Comparison of ENCODE assay signal across 8 mouse cellular contexts in the genomic region with DNA sequence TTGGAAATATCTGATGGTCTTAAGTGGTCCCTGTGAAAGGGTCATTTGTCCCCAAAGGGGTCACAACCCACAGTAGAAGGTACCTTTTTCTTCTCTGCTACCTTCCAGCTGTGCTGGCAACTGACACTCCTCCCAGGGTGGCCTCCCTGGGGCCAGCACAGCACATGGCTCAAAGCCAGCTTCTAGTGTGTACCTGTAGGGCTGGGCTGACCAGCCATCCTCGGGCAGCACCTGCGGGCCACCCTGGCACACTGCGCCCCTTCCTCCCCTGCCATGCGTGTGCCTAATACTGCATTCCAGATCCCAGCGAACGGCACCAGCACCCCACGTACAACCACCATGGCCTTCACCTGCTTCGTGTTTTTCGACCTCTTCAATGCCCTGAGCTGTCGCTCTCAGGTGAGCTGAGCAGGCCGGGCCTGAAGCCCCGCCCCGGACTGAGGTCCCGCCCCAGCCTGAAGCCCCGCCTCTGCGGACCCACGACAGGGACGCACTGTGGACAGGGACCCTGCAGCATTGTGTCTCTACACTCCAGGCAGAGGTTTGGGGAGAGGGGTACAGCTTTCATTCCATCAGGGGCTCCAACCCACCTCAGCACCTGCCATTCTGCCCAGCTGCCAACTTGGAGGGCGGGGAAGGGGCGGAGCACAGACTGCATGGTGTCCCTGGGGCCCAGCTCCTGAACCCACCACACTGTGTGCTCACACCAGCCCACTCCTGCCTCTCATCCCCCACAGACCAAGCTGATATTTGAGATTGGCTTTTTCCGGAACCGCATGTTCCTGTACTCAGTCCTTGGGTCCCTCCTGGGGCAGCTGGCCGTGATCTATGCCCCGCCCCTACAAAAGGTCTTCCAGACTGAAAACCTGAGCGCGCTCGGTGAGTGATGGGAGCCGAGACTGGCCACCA. TPM values are rescaled to one million over a fixed set of nuclear protein-coding genes. Genes with fewer than 3 reads are reported as not detected.
A peak's percentile ranks its signal among the peaks of the same experiment; 100 is the strongest.
DNase-seq lines count a peak whose midpoint lies in the region; ATAC-seq and TF ChIP-seq lines count a peak whose summit lies in the region.

No protein-coding gene starts in this region.

- 0 out of 2 replicates have a peak, but pooled peaks have one; percentile 11 for ATAC-seq in heart, postnatal 0 days (ENCODE audit: insufficient read depth, low read depth)
- no peak for ATAC-seq in forebrain, embryonic 16.5 days
- ATAC-seq in midbrain, embryonic 13.5 days = 0 out of 2 replicates have a peak, but pooled peaks have one; percentile 38

- peak overlapping the region; percentile 7; the same call in 1 of the 2 replicates for H3K4me3 ChIP-seq in heart, postnatal 0 days (ENCODE audit: low read depth, low read length)
- H3K4me3 ChIP-seq in forebrain, embryonic 16.5 days (replicated peaks; ENCODE audit: low read length) = peak overlapping the region; percentile 22
- peak overlapping the region; percentile 12; the same call in 1 of the 2 replicates for H3K4me3 ChIP-seq in midbrain, embryonic 13.5 days (replicated peaks)

- H3K4me2 ChIP-seq in heart, postnatal 0 days (ENCODE audit: low read depth, low read length) = peak overlapping the region; percentile 10; the same call in 1 of the 2 replicates
- H3K4me2 ChIP-seq in forebrain, embryonic 16.5 days (ENCODE audit: low read length) = peak overlapping the region; percentile 40
- peak overlapping the region; percentile 44 for H3K4me2 ChIP-seq in midbrain, embryonic 13.5 days (replicated peaks)

- no peak overlapping the region for H3K9ac ChIP-seq in heart, postnatal 0 days (replicated peaks; ENCODE audit: low read depth, low read length)
- no peak overlapping the region for H3K9ac ChIP-seq in forebrain, embryonic 16.5 days (replicated peaks; ENCODE audit: low read depth, low read length)
- H3K9ac ChIP-seq in midbrain, embryonic 13.5 days (replicated peaks) = no peak overlapping the region

- H3K9me3 ChIP-seq in heart, postnatal 0 days (replicated peaks; ENCODE audit: control insufficient read depth, low read length) = no peaks in the 10 kb centered on the region
- H3K9me3 ChIP-seq in forebrain, embryonic 16.5 days (ENCODE audit: control insufficient read depth, low read length) = no peaks in the 10 kb centered on the region
- no peaks in the 10 kb centered on the region for H3K9me3 ChIP-seq in midbrain, embryonic 13.5 days

- H3K36me3 ChIP-seq in heart, postnatal 0 days (replicated peaks; ENCODE audit: control insufficient read depth, insufficient read depth, low read length) = 0 out of 2 replicates have a peak, but pooled peaks cover 6% of the 10 kb centered on the region
- H3K36me3 ChIP-seq in forebrain, embryonic 16.5 days (ENCODE audit: control insufficient read depth, insufficient read depth) = no peaks in the 10 kb centered on the region
- peaks cover 7% of the 10 kb centered on the region; the same call in 1 of the 2 replicates for H3K36me3 ChIP-seq in midbrain, embryonic 13.5 days

- TF ChIP-seq CTCF in heart, postnatal 0 days (IDR thresholded peaks at IDR 0.05; ENCODE audit: low read depth) = no peak

- DNase-seq in heart, postnatal 0 days (ENCODE audit: low spot score) = no peak
- no peak for DNase-seq in heart, postnatal 36 days
- peak; percentile 17 to 70 for DNase-seq in kidney, postnatal 36 days
- no peak for DNase-seq in urinary bladder, postnatal 4 days (ENCODE audit: low spot score in 2 of 2)
- DNase-seq in adrenal gland, adult 8-10 months = no peak
- no peak for DNase-seq in urinary bladder, postnatal 14 days (ENCODE audit: low spot score)

- WGBS in heart, postnatal 0 days = 27% methylated on average over 28 of the region's 28 CpGs
- 18% methylated on average over 28 of the region's 28 CpGs for WGBS in forebrain, embryonic 16.5 days
- WGBS in midbrain, embryonic 13.5 days = 22% methylated on average over 28 of the region's 28 CpGs

- H3K4me1 ChIP-seq in heart, postnatal 0 days (ENCODE audit: control insufficient read depth, insufficient read depth) = peaks cover 17% of the 10 kb centered on the region
- H3K4me1 ChIP-seq in forebrain, embryonic 16.5 days (replicated peaks; ENCODE audit: control insufficient read depth, insufficient read depth, low read length) = peaks cover 10% of the 10 kb centered on the region
- peaks cover 23% of the 10 kb centered on the region for H3K4me1 ChIP-seq in midbrain, embryonic 13.5 days (replicated peaks)

- H3K27ac ChIP-seq in heart, postnatal 0 days (ENCODE audit: low read depth) = no peak overlapping the region
- H3K27ac ChIP-seq in forebrain, embryonic 16.5 days (ENCODE audit: low read length) = no peak overlapping the region
- no peak overlapping the region for H3K27ac ChIP-seq in midbrain, embryonic 13.5 days

- intact Hi-C loops in heart, postnatal 36 days (cut with DNase I) = no loop called here

- TF ChIP-seq EP300 in heart, postnatal 0 days (IDR thresholded peaks at IDR 0.05; ENCODE audit: low read depth) = no peak

- no peaks in the 10 kb centered on the region for H3K27me3 ChIP-seq in heart, postnatal 0 days (ENCODE audit: control insufficient read depth, insufficient read depth, low read length)
- no peaks in the 10 kb centered on the region for H3K27me3 ChIP-seq in forebrain, embryonic 16.5 days (replicated peaks; ENCODE audit: control insufficient read depth, insufficient read depth, low read length)
- H3K27me3 ChIP-seq in midbrain, embryonic 13.5 days = no peaks in the 10 kb centered on the region; the same call in 1 of the 2 replicates

RNA-seq across cellular contexts. Expression of gene Tldc1, which starts 22.7 kb away (rescaled TPM):
- 17.7 and 28.6 TPM in 2 replicates for total RNA-seq in heart, postnatal 0 days (2014; rRNA removed; ENCODE audit: low replicate concordance)
- 12.1 and 14.2 TPM in 2 replicates for polyA plus RNA-seq in heart, postnatal 0 days (2015; fragmentation: Nextera tagmentation; extraction: Ambion mirVana)
- 10 to 100 TPM; 11.1 to 13.3 TPM for total RNA-seq in heart, postnatal 36 days (2021)
- 15.3 and 16.1 TPM in 2 replicates for polyA plus RNA-seq in forebrain, embryonic 16.5 days (2015; fragmentation: Nextera tagmentation; extraction: Ambion mirVana)
- 10.9 and 11.0 TPM in 2 replicates for polyA plus RNA-seq in midbrain, embryonic 13.5 days (2015; fragmentation: Nextera tagmentation; extraction: Ambion mirVana)
- total RNA-seq in adrenal gland, adult 8-10 months (2022) = 10 to 100 TPM; 16.1 to 18.1 (median 17.1) TPM

RNA-seq across cellular contexts. Expression of gene Atp2c2, which starts 55.7 kb away (rescaled TPM):
- total RNA-seq in heart, postnatal 0 days (2014; rRNA removed; ENCODE audit: low replicate concordance) = not detected in 2 replicates
- polyA plus RNA-seq in heart, postnatal 0 days (2015; fragmentation: Nextera tagmentation; extraction: Ambion mirVana) = 0.12 and 0.21 TPM in 2 replicates
- not detected for total RNA-seq in heart, postnatal 36 days (2021)
- 0.06 and 0.14 TPM in 2 replicates for polyA plus RNA-seq in forebrain, embryonic 16.5 days (2015; fragmentation: Nextera tagmentation; extraction: Ambion mirVana)
- polyA plus RNA-seq in midbrain, embryonic 13.5 days (2015; fragmentation: Nextera tagmentation; extraction: Ambion mirVana) = not detected in 2 replicates
- total RNA-seq in adrenal gland, adult 8-10 months (2022) = under 1 TPM in 3 of 4 experiments, not detected in 1; 0.35 to 0.38 (median 0.38) TPM

Comparison
In these comparisons a context has a peak if more than half of its experiments do, and no peak if none do; other contexts are left out.
1. DNase-seq: peak in kidney, postnatal 36 days (2 of 2); none in heart, postnatal 0 days (single experiment), heart, postnatal 36 days (0 of 2), urinary bladder, postnatal 4 days (0 of 2), adrenal gland, adult 8-10 months (single experiment) and urinary bladder, postnatal 14 days (single experiment).
2. Peak in every context shown above with its lines, with median percentiles within 50 percentile points of each other: H3K4me2 ChIP-seq and H3K4me3 ChIP-seq.